Mouse (Mus musculus): ENCODE results near the gene Flt3l.

The Flt3l gene

DNA sequence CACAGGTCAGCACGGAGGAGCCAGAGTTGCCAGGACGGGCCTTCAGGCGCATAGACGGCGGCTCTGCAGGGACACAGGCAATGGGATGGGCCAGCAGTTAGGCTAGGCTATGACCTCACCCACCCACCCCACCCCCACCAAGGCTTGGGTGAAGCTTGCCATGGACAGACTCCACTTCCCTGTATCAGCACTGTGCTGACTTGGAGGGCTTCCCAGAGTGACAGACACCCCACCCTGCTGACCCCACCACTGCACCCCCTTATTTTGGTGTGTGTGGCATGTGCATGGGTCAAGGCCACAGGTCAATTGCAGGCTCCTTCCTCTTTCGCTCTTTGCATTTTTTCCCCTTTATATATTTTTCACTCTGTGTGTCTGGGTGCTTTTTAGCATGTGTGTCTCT, 40.9 kb downstream of the Flt3l start:
- no peak for DNase-seq (ENCODE audit: low spot score)

DNA sequence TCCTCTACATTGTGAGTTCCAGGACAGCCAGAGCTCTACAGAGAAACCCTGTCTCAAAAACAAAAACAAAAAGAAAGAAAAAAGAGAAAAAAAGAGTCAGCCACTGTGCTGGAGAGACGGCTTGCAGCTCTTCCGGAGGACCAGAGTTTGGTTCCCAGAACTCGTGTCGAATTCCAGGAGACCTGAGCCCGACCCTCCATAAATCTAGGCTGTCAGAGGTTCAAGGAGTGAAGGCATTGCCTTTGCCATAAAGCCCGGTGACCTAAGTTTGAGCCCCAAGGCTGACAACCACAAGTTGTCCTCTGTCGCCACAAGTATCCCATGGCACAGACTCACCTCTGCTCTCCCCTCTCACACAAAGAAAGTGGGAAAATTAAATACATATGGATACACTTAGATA, 42.1 kb downstream of the Flt3l start:
- DNase-seq (ENCODE audit: low spot score): no peak

GRCm38 (mm10) chr7:45093516-45093905, 42.7 kb downstream of the Flt3l start:
- DNase-seq (ENCODE audit: low spot score): no peak

GRCm38 (mm10) chr7:45092828-45093515, 43.3 kb downstream of the Flt3l start:
- DNase-seq (ENCODE audit: low spot score): no peak

DNA sequence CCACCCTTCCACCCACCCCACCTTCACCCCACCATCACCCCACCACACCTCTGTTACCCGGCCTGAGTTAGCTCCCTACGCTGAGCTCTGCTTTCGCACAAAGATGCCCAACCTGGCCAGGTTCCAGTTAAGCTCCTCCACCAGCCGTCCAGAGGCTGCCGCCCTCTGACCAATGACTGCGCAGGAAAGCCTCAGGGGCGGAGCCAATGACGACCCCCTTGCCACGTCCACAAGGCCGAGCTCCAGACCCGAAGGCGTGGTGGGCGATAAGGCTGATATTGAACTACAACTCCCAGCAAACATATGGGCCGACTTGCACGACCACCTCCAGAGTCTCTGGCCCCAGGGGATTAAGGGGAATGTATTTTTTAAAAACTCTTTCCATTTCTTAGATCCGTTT, 44.2 kb downstream of the Flt3l start, which contains the start of gene Rcn3:
Gene Rcn3 (minus strand): TSS at position 174 of the 400 bp plus-strand sequence.
- peak; percentile 88 for DNase-seq (ENCODE audit: low spot score)

DNA sequence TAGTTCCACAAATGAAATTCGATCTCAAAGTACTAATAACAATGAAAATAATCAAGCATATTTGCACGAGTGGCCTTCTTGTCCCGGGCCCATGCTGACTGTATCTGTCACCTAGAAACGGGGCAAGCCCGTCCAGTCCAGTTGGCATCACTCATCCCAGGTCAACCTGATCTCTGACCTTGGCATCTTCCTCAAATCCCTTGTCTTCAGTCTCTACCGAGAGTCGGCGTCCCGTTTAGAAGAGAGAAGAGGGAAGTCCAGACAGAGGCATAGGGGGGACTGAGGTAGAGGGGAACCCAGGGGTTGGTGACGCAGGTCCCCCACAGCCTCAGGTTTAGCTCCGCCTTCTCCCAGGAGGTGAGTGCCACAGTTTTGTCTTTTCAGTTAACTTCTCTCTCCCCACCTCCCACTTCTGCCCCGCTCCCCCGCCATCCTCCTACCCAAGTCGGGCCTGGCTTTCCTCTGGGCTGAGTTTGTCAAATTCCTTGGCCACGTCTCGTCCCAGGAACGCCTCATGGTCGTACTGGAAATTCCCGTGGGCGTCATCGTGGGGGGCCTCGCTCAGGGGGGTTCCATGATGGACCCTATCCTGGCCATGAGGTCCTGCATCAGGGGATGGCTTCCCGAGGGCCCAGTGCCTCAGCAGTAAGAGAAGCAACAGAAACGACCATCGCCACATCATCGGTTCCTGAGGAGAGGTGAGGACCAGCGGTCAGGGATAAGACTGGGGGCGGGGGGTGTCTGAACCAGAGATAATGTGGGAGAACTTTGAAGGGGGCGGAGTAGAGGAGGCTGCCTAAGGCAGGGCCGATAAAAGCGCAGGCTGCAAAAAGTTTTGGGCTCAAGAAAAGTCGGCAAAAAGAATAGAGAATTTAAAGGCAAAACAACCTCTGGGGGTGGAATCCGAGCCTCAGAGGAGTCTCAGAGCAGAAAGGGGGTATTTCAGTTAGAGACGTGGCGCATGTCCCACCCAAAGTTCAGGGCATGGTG, 44.9 kb downstream of the Flt3l start:
- no peak for DNase-seq (ENCODE audit: low spot score)

- DNase-seq (ENCODE audit: low spot score): no peak
Measured at GRCm38 (mm10) chr7:45090251-45090977, 45.8 kb downstream of the Flt3l start.

- no peak for DNase-seq (ENCODE audit: low spot score)
Measured at GRCm38 (mm10) chr7:45088597-45088996, 47.6 kb downstream of the Flt3l start.

DNA sequence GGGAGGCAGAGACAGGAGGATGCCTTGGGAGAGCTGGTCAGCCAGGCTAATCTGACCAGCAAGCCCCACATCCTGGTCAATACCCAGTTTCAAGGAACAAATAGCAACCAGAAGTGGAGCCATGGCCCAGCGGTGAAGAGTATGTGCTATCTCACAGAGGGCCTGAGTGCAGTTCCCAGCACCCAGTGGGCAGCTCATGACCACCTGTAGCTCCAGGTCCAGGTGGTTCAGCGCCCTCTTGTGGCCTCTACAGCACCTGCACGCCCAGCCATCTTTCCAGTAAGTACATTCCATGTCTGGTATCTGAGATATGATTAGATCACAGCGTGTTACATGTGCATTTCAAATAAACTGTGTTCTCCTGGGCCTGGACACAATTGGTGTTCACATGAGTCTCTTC, 50.1 kb downstream of the Flt3l start:
- no peak for DNase-seq (ENCODE audit: low spot score)

DNA sequence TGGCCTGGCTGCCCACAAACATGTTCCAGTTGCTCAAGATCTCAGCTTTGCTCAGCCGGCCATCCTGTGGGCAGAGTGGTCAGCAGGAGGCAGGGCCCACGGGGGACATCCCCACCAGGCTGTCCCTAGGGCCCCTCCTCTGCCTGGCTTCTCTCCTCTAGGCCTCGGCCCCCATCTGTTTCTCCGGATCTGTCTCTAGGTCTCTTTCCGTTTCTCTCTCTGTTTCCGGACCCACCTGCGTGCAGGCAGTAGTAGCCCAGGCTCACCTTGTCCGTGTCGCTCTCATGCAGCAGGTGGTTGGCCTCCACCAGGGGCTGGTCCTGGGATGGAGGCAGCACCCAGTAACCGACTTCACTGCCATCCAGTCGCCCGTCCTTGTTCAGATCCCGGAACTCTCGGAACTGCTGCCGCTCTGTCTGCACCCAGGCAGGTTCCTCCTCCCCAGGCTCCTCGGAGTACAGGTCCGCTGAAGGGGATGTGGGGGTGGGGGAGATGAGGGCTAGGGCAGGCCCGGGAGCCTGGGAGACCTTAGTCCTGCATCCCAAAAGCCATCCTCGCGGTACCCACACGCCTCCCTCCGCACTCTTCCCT, 52.8 kb downstream of the Flt3l start:
- DNase-seq (ENCODE audit: low spot score): no peak

- DNase-seq (ENCODE audit: low spot score): no peak
Measured at GRCm38 (mm10) chr7:45082401-45083299, 53.6 kb downstream of the Flt3l start.

DNA sequence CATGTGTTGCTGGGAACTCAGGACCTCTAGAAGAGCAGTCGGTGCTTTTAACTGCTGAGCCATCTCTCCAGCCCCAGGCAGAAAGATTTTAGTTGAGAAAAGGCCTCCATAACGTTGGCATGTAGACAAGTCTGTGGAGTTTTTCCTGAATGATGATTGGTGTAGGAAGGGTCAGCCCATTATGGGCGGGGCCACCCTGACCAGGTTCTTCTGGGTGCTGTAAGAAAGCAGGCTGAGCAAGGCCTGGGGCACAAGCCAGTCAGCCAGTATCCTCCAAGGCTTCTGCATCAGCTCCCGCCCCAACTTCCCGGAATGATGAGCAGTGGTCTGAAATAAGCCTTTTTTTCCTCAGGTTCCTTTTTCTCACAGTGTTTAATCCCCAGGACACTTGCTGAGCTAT, 55.2 kb downstream of the Flt3l start:
- no peak for DNase-seq (ENCODE audit: low spot score)

- peak; percentile 89 for DNase-seq (ENCODE audit: low spot score)
Measured at GRCm38 (mm10) chr7:45079856-45080255, 56.4 kb downstream of the Flt3l start.

Data from urinary bladder, postnatal 14 days (tissue).